Mouse (Mus musculus): ENCODE results near the gene Gm1673. TPM values are rescaled to one million over a fixed set of nuclear protein-coding genes. Genes with fewer than 3 reads are reported as not detected.
"Not testable (repeated sequence)": the region's sequence is repeated elsewhere in the genome, so short reads cannot be mapped to it uniquely, and the experiment has no call there.

Gm1673 gene
- polyA plus RNA-seq, 1 experiment, result 6.0 TPM

DNA sequence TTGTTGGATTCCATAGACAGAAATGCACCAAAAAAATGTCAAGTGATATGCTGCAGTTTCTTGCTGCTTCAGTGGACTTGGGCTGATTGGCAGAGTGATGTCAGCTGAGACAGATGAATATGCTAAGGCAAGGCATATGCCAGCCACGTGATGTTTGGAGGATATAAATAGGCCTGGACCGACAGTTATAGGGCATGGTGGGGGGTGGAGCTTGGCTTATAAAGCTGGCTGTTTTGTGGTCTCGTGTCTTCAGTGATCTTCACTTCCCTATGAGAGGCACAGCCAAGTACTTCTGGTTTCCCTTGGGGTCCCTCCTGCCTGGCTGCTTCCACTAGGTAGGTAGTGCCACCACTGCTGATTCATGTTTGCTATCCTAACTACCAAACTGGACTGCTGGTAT is 44.8 kb upstream of the Gm1673 start:
- peak overlapping the region; percentile 12; the same call in 1 of the 2 replicates for H3K27ac ChIP-seq (ENCODE audit: insufficient read depth, low read length)

DNA sequence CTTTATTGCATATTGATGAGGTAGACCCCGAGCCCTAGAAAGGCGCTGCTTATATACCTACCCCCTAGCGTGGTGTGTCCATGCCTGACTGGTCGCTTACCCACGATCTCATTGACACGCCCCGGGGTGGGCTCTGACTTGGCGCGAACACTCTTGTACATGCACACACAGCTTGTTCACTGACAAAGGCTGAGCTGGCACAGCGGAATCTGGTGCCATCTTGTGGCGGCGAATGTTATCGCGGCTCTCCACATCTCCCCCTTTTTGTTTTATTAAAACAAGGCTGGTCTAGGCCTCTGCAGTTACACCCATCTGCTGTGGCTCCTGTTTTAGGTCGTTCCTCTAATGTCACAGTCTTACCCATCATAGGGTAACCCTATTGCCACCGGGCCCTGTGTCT is 36.2 kb upstream of the Gm1673 start:
- WGBS, result 84% methylated on average over 16 of the region's 16 CpGs
- not testable (repeated sequence) for H3K36me3 ChIP-seq (ENCODE audit: control insufficient read depth, insufficient read depth, low read length); H3K27ac ChIP-seq (ENCODE audit: insufficient read depth, low read length); H3K4me3 ChIP-seq (ENCODE audit: extremely low read depth, insufficient read depth, insufficient read length); H3K27me3 ChIP-seq (ENCODE audit: control insufficient read depth, insufficient read depth, low read length); H3K4me1 ChIP-seq (ENCODE audit: control insufficient read depth, insufficient read depth, insufficient read length); DNase-seq (ENCODE audit: low read depth in 1 of 2, low spot score in 2 of 2)

More for the DNA sequence above, 44.8 kb upstream of the Gm1673 start:
- H3K36me3 ChIP-seq (ENCODE audit: control insufficient read depth, insufficient read depth, low read length), result peaks cover 2% of the 10 kb centered on the region; the same call in 1 of the 2 replicates
- no peaks in the 10 kb centered on the region for H3K27me3 ChIP-seq (ENCODE audit: control insufficient read depth, insufficient read depth, low read length)
- peak; percentile 65 to 88 for DNase-seq (ENCODE audit: low read depth in 1 of 2, low spot score in 2 of 2)
- 19% methylated on average over 3 of the region's 3 CpGs for WGBS
- H3K4me3 ChIP-seq (ENCODE audit: extremely low read depth, insufficient read depth, insufficient read length), result no peak overlapping the region
- peaks cover 16% of the 10 kb centered on the region for H3K4me1 ChIP-seq (ENCODE audit: control insufficient read depth, insufficient read depth, insufficient read length)
- TF ChIP-seq POLR2A (IDR thresholded peaks at IDR 0.05; ENCODE audit: low read depth, low read length), result no peak; the same call in 1 of the 2 replicates
- TF ChIP-seq CTCF (IDR thresholded peaks at IDR 0.05; ENCODE audit: extremely low read depth, insufficient read depth, insufficient read length, insufficient replicate concordance), result no peak

- Histone ChIP-seq H3K27ac (ENCODE audit: insufficient read depth, low read length) (no peak overlapping the region), H3K36me3 (ENCODE audit: control insufficient read depth, insufficient read depth, low read length) (no peaks in the 10 kb centered on the region), H3K4me3 (ENCODE audit: extremely low read depth, insufficient read depth, insufficient read length) (no peak overlapping the region), H3K4me1 (ENCODE audit: control insufficient read depth, insufficient read depth, insufficient read length) (no peaks in the 10 kb centered on the region), H3K27me3 (ENCODE audit: control insufficient read depth, insufficient read depth, low read length) (no peaks in the 10 kb centered on the region)
- TF ChIP-seq POLR2A (IDR thresholded peaks at IDR 0.05; ENCODE audit: low read depth, low read length) (no peak), CTCF (IDR thresholded peaks at IDR 0.05; ENCODE audit: extremely low read depth, insufficient read depth, insufficient read length, insufficient replicate concordance) (no peak)
- no peak for DNase-seq (ENCODE audit: low read depth in 1 of 2, low spot score in 2 of 2)
- WGBS, result 94% methylated on average over 4 of the region's 4 CpGs
Observed at GRCm38 (mm10) chr5:33948314-33948713, 34.9 kb upstream of the Gm1673 start.

DNA sequence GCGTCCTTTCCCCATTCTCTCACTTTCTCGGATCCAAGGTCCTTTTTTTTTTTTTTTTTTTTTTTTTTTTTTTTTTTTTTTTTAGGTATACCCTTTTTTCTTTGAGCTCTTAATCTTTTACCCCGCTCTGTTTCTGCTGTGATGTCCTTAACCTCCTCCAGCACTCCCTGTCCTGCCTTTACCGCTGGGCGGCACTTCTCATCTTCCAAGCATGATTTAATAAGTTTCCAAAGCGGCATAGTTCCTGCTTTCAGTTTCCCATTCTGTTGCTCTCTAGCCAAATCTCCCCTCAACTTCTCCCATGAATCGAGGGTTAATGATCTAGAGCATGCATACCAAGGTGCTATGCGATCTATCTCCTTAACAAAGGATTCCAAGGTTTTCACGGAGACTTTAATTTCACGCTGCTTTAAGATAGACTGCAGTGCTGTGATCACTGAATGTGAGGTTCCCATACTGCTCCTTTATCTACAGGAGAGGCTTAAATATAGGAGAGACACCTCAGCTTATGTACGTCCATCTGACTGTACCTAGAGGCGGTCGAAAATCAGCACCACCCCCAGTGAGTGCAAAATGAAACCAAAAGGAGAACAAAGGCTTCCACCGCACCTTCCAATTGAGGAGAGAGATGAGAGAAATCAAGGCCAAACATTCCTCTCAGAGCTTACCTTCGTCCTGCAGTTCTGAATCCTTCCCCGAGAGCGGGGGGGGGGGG is 29.6 kb upstream of the Gm1673 start:
- no peak for DNase-seq (ENCODE audit: low read depth in 1 of 2, low spot score in 2 of 2)
- 94% methylated on average over 17 of the region's 17 CpGs for WGBS
- H3K27ac ChIP-seq (ENCODE audit: insufficient read depth, low read length), result no peak overlapping the region
- H3K4me3 ChIP-seq (ENCODE audit: extremely low read depth, insufficient read depth, insufficient read length), result no peak overlapping the region
- no peaks in the 10 kb centered on the region for H3K36me3 ChIP-seq (ENCODE audit: control insufficient read depth, insufficient read depth, low read length)
- TF ChIP-seq POLR2A (IDR thresholded peaks at IDR 0.05; ENCODE audit: low read depth, low read length), result no peak
- no peak for TF ChIP-seq CTCF (IDR thresholded peaks at IDR 0.05; ENCODE audit: extremely low read depth, insufficient read depth, insufficient read length, insufficient replicate concordance)
- H3K4me1 ChIP-seq (ENCODE audit: control insufficient read depth, insufficient read depth, insufficient read length), result no peaks in the 10 kb centered on the region
- no peaks in the 10 kb centered on the region for H3K27me3 ChIP-seq (ENCODE audit: control insufficient read depth, insufficient read depth, low read length)

- DNase-seq (ENCODE audit: low read depth in 1 of 2, low spot score in 2 of 2), result peak; percentile 34 to 68
- 51% methylated on average over 10 of the region's 10 CpGs for WGBS
- Histone ChIP-seq H3K27me3 (ENCODE audit: control insufficient read depth, insufficient read depth, low read length) (no peaks in the 10 kb centered on the region), H3K4me1 (ENCODE audit: control insufficient read depth, insufficient read depth, insufficient read length) (no peaks in the 10 kb centered on the region), H3K36me3 (ENCODE audit: control insufficient read depth, insufficient read depth, low read length) (no peaks in the 10 kb centered on the region), H3K27ac (ENCODE audit: insufficient read depth, low read length) (no peak overlapping the region), H3K4me3 (ENCODE audit: extremely low read depth, insufficient read depth, insufficient read length) (no peak overlapping the region)
- peak; percentile 87 for TF ChIP-seq CTCF (IDR thresholded peaks at IDR 0.05; ENCODE audit: extremely low read depth, insufficient read depth, insufficient read length, insufficient replicate concordance)
- TF ChIP-seq POLR2A (IDR thresholded peaks at IDR 0.05; ENCODE audit: low read depth, low read length), result no peak
Observed at GRCm38 (mm10) chr5:33954354-33954753, 28.9 kb upstream of the Gm1673 start.

- no peak for DNase-seq (ENCODE audit: low read depth in 1 of 2, low spot score in 2 of 2)
- no peak overlapping the region for H3K27ac ChIP-seq (ENCODE audit: insufficient read depth, low read length)
- TF ChIP-seq POLR2A (IDR thresholded peaks at IDR 0.05; ENCODE audit: low read depth, low read length), result no peak
- TF ChIP-seq CTCF (IDR thresholded peaks at IDR 0.05; ENCODE audit: extremely low read depth, insufficient read depth, insufficient read length, insufficient replicate concordance), result no peak
- no peaks in the 10 kb centered on the region for H3K36me3 ChIP-seq (ENCODE audit: control insufficient read depth, insufficient read depth, low read length)
- no peaks in the 10 kb centered on the region for H3K27me3 ChIP-seq (ENCODE audit: control insufficient read depth, insufficient read depth, low read length)
- WGBS, result 89% methylated on average over 4 of the region's 4 CpGs
- H3K4me3 ChIP-seq (ENCODE audit: extremely low read depth, insufficient read depth, insufficient read length), result no peak overlapping the region
- H3K4me1 ChIP-seq (ENCODE audit: control insufficient read depth, insufficient read depth, insufficient read length), result no peaks in the 10 kb centered on the region
Observed at GRCm38 (mm10) chr5:33955868-33956267, 27.4 kb upstream of the Gm1673 start.

- Histone ChIP-seq H3K27me3 (ENCODE audit: control insufficient read depth, insufficient read depth, low read length) (no peaks in the 10 kb centered on the region), H3K36me3 (ENCODE audit: control insufficient read depth, insufficient read depth, low read length) (no peaks in the 10 kb centered on the region), H3K4me3 (ENCODE audit: extremely low read depth, insufficient read depth, insufficient read length) (no peak overlapping the region), H3K27ac (ENCODE audit: insufficient read depth, low read length) (no peak overlapping the region), H3K4me1 (ENCODE audit: control insufficient read depth, insufficient read depth, insufficient read length) (peaks cover 4% of the 10 kb centered on the region; the same call in 1 of the 2 replicates)
- no peak for DNase-seq (ENCODE audit: low read depth in 1 of 2, low spot score in 2 of 2)
- no peak for TF ChIP-seq POLR2A (IDR thresholded peaks at IDR 0.05; ENCODE audit: low read depth, low read length)
- no peak for TF ChIP-seq CTCF (IDR thresholded peaks at IDR 0.05; ENCODE audit: extremely low read depth, insufficient read depth, insufficient read length, insufficient replicate concordance)
- 77% methylated on average over 4 of the region's 4 CpGs for WGBS
Observed at GRCm38 (mm10) chr5:33959382-33959781, 23.9 kb upstream of the Gm1673 start.

All from spleen, adult 2 months (tissue).